Mouse (Mus musculus): ENCODE measurements at regions not wholly inside any gene's neighbourhood (a gene's known extent, or its start where the extent isn't known, plus 50 kb on each side); places are given as distances from the start of the nearest gene placed in this dataset.

GRCm38 (mm10) chr2:22105150-22105549 is 122.2 kb upstream of the Myo3a start:
- ATAC-seq (ENCODE audit: insufficient read depth) = no peak
- no peak overlapping the region for H3K9ac ChIP-seq
- no peak overlapping the region for H3K4me2 ChIP-seq
- no peaks in the 10 kb centered on the region for H3K9me3 ChIP-seq (replicated peaks)
- no peaks in the 10 kb centered on the region for H3K4me1 ChIP-seq (replicated peaks)
- H3K27ac ChIP-seq (replicated peaks) = no peak overlapping the region
- no peaks in the 10 kb centered on the region for H3K27me3 ChIP-seq
- no peaks in the 10 kb centered on the region for H3K36me3 ChIP-seq (replicated peaks)
- 30% methylated on average over 5 of the region's 5 CpGs for WGBS (ENCODE audit: insufficient replicate concordance)
- H3K4me3 ChIP-seq (replicated peaks) = no peak overlapping the region

DNA sequence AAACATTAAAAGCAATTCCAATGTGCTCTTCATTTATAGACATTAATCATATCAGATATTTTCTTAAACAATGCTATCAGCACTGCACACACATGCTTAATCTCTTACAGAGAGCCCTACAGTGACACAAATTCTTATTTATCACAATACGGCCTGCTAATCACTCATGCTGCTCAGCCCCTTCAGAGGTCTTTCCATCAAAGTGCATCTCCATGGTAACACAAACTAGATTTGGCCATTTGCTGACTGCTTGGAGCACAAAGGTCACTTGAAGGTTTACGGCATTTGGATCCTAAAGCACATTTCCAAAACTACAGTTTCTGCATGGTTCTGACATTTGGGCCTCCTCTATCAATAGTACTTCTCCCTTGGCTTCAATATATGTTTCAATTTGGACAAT is 77.6 kb upstream of the Myo3a start:
- H3K36me3 ChIP-seq (replicated peaks) = no peaks in the 10 kb centered on the region
- H3K4me3 ChIP-seq (replicated peaks) = no peak overlapping the region
- H3K4me1 ChIP-seq (replicated peaks) = no peaks in the 10 kb centered on the region
- no peak for ATAC-seq (ENCODE audit: insufficient read depth)
- H3K27ac ChIP-seq (replicated peaks) = no peak overlapping the region
- H3K9ac ChIP-seq = no peak overlapping the region
- no peak overlapping the region for H3K4me2 ChIP-seq
- H3K27me3 ChIP-seq = no peaks in the 10 kb centered on the region
- 47% methylated on average over 2 of the region's 2 CpGs for WGBS (ENCODE audit: insufficient replicate concordance)
- no peaks in the 10 kb centered on the region for H3K9me3 ChIP-seq (replicated peaks)

DNA sequence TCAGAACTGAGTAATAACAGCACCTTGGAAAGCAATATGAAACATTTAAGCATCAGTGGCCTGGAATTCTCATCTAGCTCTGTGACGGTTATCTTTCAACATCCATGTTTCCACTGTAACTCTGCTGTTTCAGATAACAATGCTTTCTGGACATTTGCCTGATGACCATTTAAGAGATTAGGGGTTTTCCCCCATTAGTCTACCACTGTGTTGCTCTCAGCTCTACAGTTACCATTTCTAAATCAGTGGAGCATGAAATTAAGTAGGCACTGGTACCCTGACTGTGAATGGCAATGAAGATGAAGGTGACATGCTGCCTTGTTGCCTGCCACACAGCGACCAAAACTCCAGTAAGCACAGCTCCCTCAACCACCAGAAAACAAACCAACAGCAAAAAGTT is 70.7 kb upstream of the Myo3a start:
- Histone ChIP-seq H3K4me1 (replicated peaks) (no peaks in the 10 kb centered on the region), H3K36me3 (replicated peaks) (no peaks in the 10 kb centered on the region), H3K27ac (replicated peaks) (no peak overlapping the region), H3K9me3 (replicated peaks) (no peaks in the 10 kb centered on the region), H3K9ac (no peak overlapping the region), H3K27me3 (no peaks in the 10 kb centered on the region), H3K4me2 (no peak overlapping the region), H3K4me3 (replicated peaks) (no peak overlapping the region)
- no peak for ATAC-seq (ENCODE audit: insufficient read depth)
- WGBS (ENCODE audit: insufficient replicate concordance) = 64% methylated on average over 2 of the region's 2 CpGs

DNA sequence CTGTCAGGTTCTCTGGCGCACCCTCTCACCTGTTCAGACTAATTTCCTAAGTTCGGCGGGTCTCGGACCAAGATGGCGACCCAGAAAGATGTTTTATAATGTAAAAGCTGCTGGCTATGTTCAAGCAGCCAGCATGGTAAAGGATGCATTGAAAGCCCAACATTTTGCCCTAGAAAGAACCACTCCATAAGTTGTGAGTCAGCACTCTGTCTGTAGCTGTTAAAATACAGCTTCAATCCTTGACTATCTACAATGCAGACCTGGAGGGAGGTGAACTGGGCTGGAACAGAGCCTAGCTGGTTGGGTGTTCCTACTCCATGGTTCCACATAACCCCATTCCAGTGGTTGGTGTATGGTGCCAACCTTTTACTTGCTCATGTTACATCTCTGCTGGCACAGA is 61.9 kb upstream of the Myo3a start:
- ATAC-seq (ENCODE audit: insufficient read depth) = no peak

GRCm38 (mm10) chr2:22165919-22166318 is 61.4 kb upstream of the Myo3a start:
- ATAC-seq (ENCODE audit: insufficient read depth) = no peak
- Histone ChIP-seq H3K9me3 (replicated peaks) (no peaks in the 10 kb centered on the region), H3K36me3 (replicated peaks) (no peaks in the 10 kb centered on the region), H3K4me1 (replicated peaks) (no peaks in the 10 kb centered on the region), H3K27me3 (no peaks in the 10 kb centered on the region), H3K27ac (replicated peaks) (no peak overlapping the region), H3K9ac (no peak overlapping the region), H3K4me2 (no peak overlapping the region), H3K4me3 (replicated peaks) (no peak overlapping the region)

More for the DNA sequence above, 61.9 kb upstream of the Myo3a start:
- Histone ChIP-seq H3K27ac (replicated peaks) (no peak overlapping the region), H3K36me3 (replicated peaks) (no peaks in the 10 kb centered on the region), H3K4me1 (replicated peaks) (no peaks in the 10 kb centered on the region), H3K9me3 (replicated peaks) (no peaks in the 10 kb centered on the region), H3K4me2 (no peak overlapping the region), H3K9ac (no peak overlapping the region), H3K27me3 (no peaks in the 10 kb centered on the region), H3K4me3 (replicated peaks) (no peak overlapping the region)
- 77% methylated on average over 5 of the region's 5 CpGs for WGBS (ENCODE audit: insufficient replicate concordance)

Data from liver, embryonic 15.5 days (tissue).